ENCODE assay signal across 22 mouse cellular contexts in genomic region chr5:122210890-122211289, GRCm38 (mm10). TPM values are rescaled to one million over a fixed set of nuclear protein-coding genes. Genes with fewer than 3 reads are reported as not detected.
A peak's percentile ranks its signal among the peaks of the same experiment; 100 is the strongest.
DNase-seq lines count a peak whose midpoint lies in the region; ATAC-seq and TF ChIP-seq lines count a peak whose summit lies in the region.
"Had no signal": no experiment of that assay in that cellular context is flagged by ENCODE, and none has a peak within 500 bp of the region (broad histone marks: within the 10 kb centered on the region; RNA-seq: fewer than 3 reads in every experiment).

No protein-coding gene starts in this region.

- H3K4me3 ChIP-seq in intestine, embryonic 15.5 days (replicated peaks), result no peak overlapping the region
- H3K4me3 ChIP-seq in intestine, postnatal 0 days (ENCODE audit: low read depth, low read length), result no peak overlapping the region
- H3K4me3 ChIP-seq in midbrain, embryonic 10.5 days, result peak overlapping the region; percentile 58; the same call in 1 of the 2 replicates
- H3K4me3 ChIP-seq in midbrain, postnatal 0 days (ENCODE audit: low read depth, low read length), result no peak overlapping the region
- no peak overlapping the region for H3K4me3 ChIP-seq in stomach, postnatal 0 days (ENCODE audit: low read depth, low read length)
- H3K4me3 ChIP-seq: hindbrain, embryonic 15.5 days; left cerebral cortex, adult 2 months had no signal

- H3K27ac ChIP-seq in intestine, embryonic 15.5 days, result no peak overlapping the region
- no peak overlapping the region for H3K27ac ChIP-seq in intestine, postnatal 0 days (ENCODE audit: low read depth, low read length)
- peak overlapping the region; percentile 92; the same call in 1 of the 2 replicates for H3K27ac ChIP-seq in midbrain, embryonic 10.5 days (replicated peaks)
- no peak overlapping the region for H3K27ac ChIP-seq in midbrain, postnatal 0 days (ENCODE audit: low read depth, low read length)
- no peak overlapping the region for H3K27ac ChIP-seq in stomach, postnatal 0 days (replicated peaks)
- H3K27ac ChIP-seq: embryonic facial prominence, embryonic 15.5 days; forebrain, embryonic 12.5 days; hindbrain, embryonic 15.5 days; left cerebral cortex, adult 2 months; liver, embryonic 14.5 days had no signal

- H3K9me3 ChIP-seq in intestine, embryonic 15.5 days, result no peaks in the 10 kb centered on the region
- no peaks in the 10 kb centered on the region for H3K9me3 ChIP-seq in intestine, postnatal 0 days (ENCODE audit: control insufficient read depth)
- H3K9me3 ChIP-seq in midbrain, embryonic 10.5 days (replicated peaks), result no peaks in the 10 kb centered on the region
- no peaks in the 10 kb centered on the region for H3K9me3 ChIP-seq in midbrain, postnatal 0 days (ENCODE audit: low read length)
- no peaks in the 10 kb centered on the region for H3K9me3 ChIP-seq in stomach, postnatal 0 days (ENCODE audit: control insufficient read depth, low read length)
- H3K9me3 ChIP-seq: embryonic facial prominence, embryonic 15.5 days; hindbrain, embryonic 15.5 days; limb, embryonic 10.5 days had no signal

- no peaks in the 10 kb centered on the region for H3K36me3 ChIP-seq in intestine, embryonic 15.5 days
- H3K36me3 ChIP-seq in intestine, postnatal 0 days (ENCODE audit: control insufficient read depth, insufficient read depth), result no peaks in the 10 kb centered on the region
- H3K36me3 ChIP-seq in midbrain, embryonic 10.5 days, result no peaks in the 10 kb centered on the region
- no peaks in the 10 kb centered on the region for H3K36me3 ChIP-seq in midbrain, postnatal 0 days (ENCODE audit: insufficient read depth, low read length)
- no peaks in the 10 kb centered on the region for H3K36me3 ChIP-seq in stomach, postnatal 0 days (ENCODE audit: control insufficient read depth, insufficient read depth, low read length)
- H3K36me3 ChIP-seq: embryonic facial prominence, embryonic 15.5 days; forebrain, embryonic 12.5 days; hindbrain, embryonic 15.5 days; limb, embryonic 10.5 days had no signal

- no peak for DNase-seq in midbrain, embryonic 10.5 days (ENCODE audit: low spot score)
- no peak for DNase-seq in midbrain, postnatal 0 days (ENCODE audit: low spot score)
- DNase-seq in fibroblast of lung, adult 2 months (ENCODE audit: low read depth), result peak; percentile 11
- DNase-seq in ovary, postnatal 36 days (ENCODE audit: low spot score), result no peak
- no peak for DNase-seq in stomach, postnatal 0 days (ENCODE audit: low spot score)
- DNase-seq: adrenal gland, postnatal 36 days; cerebellum, adult 8-10 months; gastrocnemius, postnatal 36 days; heart, postnatal 14 days; kidney, adult 11 months; kidney, postnatal 10 days; midbrain, embryonic 14.5 days; thymus, postnatal 14 days had no signal

- TF ChIP-seq EP300 in stomach, postnatal 0 days (optimal IDR thresholded peaks at IDR 0.05), result no peak

- no peaks in the 10 kb centered on the region for H3K27me3 ChIP-seq in intestine, embryonic 15.5 days (replicated peaks)
- H3K27me3 ChIP-seq in intestine, postnatal 0 days (replicated peaks; ENCODE audit: control insufficient read depth, insufficient read depth, low read length), result no peaks in the 10 kb centered on the region; the same call in 1 of the 2 replicates
- H3K27me3 ChIP-seq in midbrain, embryonic 10.5 days (ENCODE audit: low read depth, poor library complexity, severe bottlenecking), result no peaks in the 10 kb centered on the region
- H3K27me3 ChIP-seq in midbrain, postnatal 0 days (ENCODE audit: insufficient read depth, low read length), result no peaks in the 10 kb centered on the region
- no peaks in the 10 kb centered on the region for H3K27me3 ChIP-seq in stomach, postnatal 0 days (ENCODE audit: control insufficient read depth, insufficient read depth, low read length)
- H3K27me3 ChIP-seq: embryonic facial prominence, embryonic 15.5 days; forebrain, embryonic 12.5 days; hindbrain, embryonic 15.5 days had no signal

- TF ChIP-seq CTCF in intestine, postnatal 0 days (IDR thresholded peaks at IDR 0.05; ENCODE audit: low read depth), result no peak
- no peak for TF ChIP-seq CTCF in midbrain, postnatal 0 days (IDR thresholded peaks at IDR 0.05)
- TF ChIP-seq CTCF in stomach, postnatal 0 days (IDR thresholded peaks at IDR 0.05; ENCODE audit: low read depth), result no peak

- peak overlapping the region; percentile 14; the same call in 1 of the 2 replicates for H3K4me2 ChIP-seq in intestine, embryonic 15.5 days (replicated peaks)
- no peak overlapping the region for H3K4me2 ChIP-seq in intestine, postnatal 0 days (replicated peaks; ENCODE audit: low read depth)
- H3K4me2 ChIP-seq in midbrain, postnatal 0 days (ENCODE audit: low read depth, low read length, poor library complexity, severe bottlenecking), result no peak overlapping the region
- H3K4me2 ChIP-seq in stomach, postnatal 0 days (replicated peaks; ENCODE audit: low read depth), result no peak overlapping the region
- H3K4me2 ChIP-seq: heart, embryonic 11.5 days; hindbrain, embryonic 15.5 days had no signal

- 88% methylated on average over 8 of the region's 8 CpGs for WGBS in intestine, embryonic 15.5 days
- WGBS in intestine, postnatal 0 days, result 90% methylated on average over 8 of the region's 8 CpGs
- 92% methylated on average over 8 of the region's 8 CpGs for WGBS in midbrain, embryonic 10.5 days
- 94% methylated on average over 8 of the region's 8 CpGs for WGBS in midbrain, postnatal 0 days
- WGBS in stomach, postnatal 0 days, result 93% methylated on average over 8 of the region's 8 CpGs

- peaks cover 9% of the 10 kb centered on the region; the same call in 1 of the 2 replicates for H3K4me1 ChIP-seq in intestine, embryonic 15.5 days (replicated peaks)
- H3K4me1 ChIP-seq in intestine, postnatal 0 days (replicated peaks; ENCODE audit: control insufficient read depth, insufficient read depth, low read length), result no peaks in the 10 kb centered on the region
- H3K4me1 ChIP-seq in midbrain, embryonic 10.5 days, result peaks cover 32% of the 10 kb centered on the region
- H3K4me1 ChIP-seq in midbrain, postnatal 0 days (ENCODE audit: insufficient read depth, low read length), result no peaks in the 10 kb centered on the region; the same call in 1 of the 2 replicates
- no peaks in the 10 kb centered on the region for H3K4me1 ChIP-seq in stomach, postnatal 0 days (replicated peaks; ENCODE audit: control insufficient read depth, insufficient read depth)

- no peak overlapping the region for H3K9ac ChIP-seq in intestine, embryonic 15.5 days
- H3K9ac ChIP-seq in intestine, postnatal 0 days (ENCODE audit: low read depth, low read length), result no peak overlapping the region
- no peak overlapping the region for H3K9ac ChIP-seq in midbrain, postnatal 0 days (replicated peaks; ENCODE audit: low read length, poor library complexity, severe bottlenecking)
- no peak overlapping the region for H3K9ac ChIP-seq in stomach, postnatal 0 days (ENCODE audit: low read length)
- H3K9ac ChIP-seq: embryonic facial prominence, embryonic 15.5 days; hindbrain, embryonic 15.5 days; liver, embryonic 14.5 days had no signal

- no peak for ATAC-seq in intestine, embryonic 15.5 days
- no peak for ATAC-seq in intestine, postnatal 0 days
- ATAC-seq in midbrain, postnatal 0 days (ENCODE audit: low FRiP score), result no peak
- no peak for ATAC-seq in stomach, postnatal 0 days (ENCODE audit: low FRiP score, low TSS enrichment)

RNA-seq across cellular contexts. Expression of gene Hvcn1, which starts 4.3 kb away (rescaled TPM):
- polyA plus RNA-seq in intestine, embryonic 15.5 days (2015; fragmentation: Nextera tagmentation; extraction: Ambion mirVana), result 5.2 and 5.8 TPM in 2 replicates
- polyA plus RNA-seq in intestine, postnatal 0 days (2015; fragmentation: Nextera tagmentation; extraction: Ambion mirVana), result 3.6 TPM in 2 replicates
- 17.7 TPM in 2 replicates for polyA plus RNA-seq in midbrain, embryonic 10.5 days (2016; fragmentation: Nextera tagmentation; extraction: Ambion mirVana)
- total RNA-seq in midbrain, postnatal 0 days (2014; rRNA removed), result 2.0 and 2.2 TPM in 2 replicates
- 1.3 and 1.6 TPM in 2 replicates for polyA plus RNA-seq in midbrain, postnatal 0 days (2015; fragmentation: Nextera tagmentation; extraction: Ambion mirVana)
- 2.8 and 3.1 TPM in 2 replicates for polyA plus RNA-seq in stomach, postnatal 0 days (2015; fragmentation: Nextera tagmentation; extraction: Ambion mirVana)

RNA-seq across cellular contexts. Expression of gene Ppp1cc, which starts 52.8 kb away (rescaled TPM):
- polyA plus RNA-seq in intestine, embryonic 15.5 days (2015; fragmentation: Nextera tagmentation; extraction: Ambion mirVana), result 240 and 244 TPM in 2 replicates
- polyA plus RNA-seq in intestine, postnatal 0 days (2015; fragmentation: Nextera tagmentation; extraction: Ambion mirVana), result 138 and 144 TPM in 2 replicates
- 320 and 339 TPM in 2 replicates for polyA plus RNA-seq in midbrain, embryonic 10.5 days (2016; fragmentation: Nextera tagmentation; extraction: Ambion mirVana)
- 206 and 221 TPM in 2 replicates for total RNA-seq in midbrain, postnatal 0 days (2014; rRNA removed)
- 154 and 164 TPM in 2 replicates for polyA plus RNA-seq in midbrain, postnatal 0 days (2015; fragmentation: Nextera tagmentation; extraction: Ambion mirVana)
- polyA plus RNA-seq in stomach, postnatal 0 days (2015; fragmentation: Nextera tagmentation; extraction: Ambion mirVana), result 104 and 112 TPM in 2 replicates

RNA-seq across cellular contexts. Expression of gene Tctn1, which starts 53.4 kb away (rescaled TPM):
- polyA plus RNA-seq in intestine, embryonic 15.5 days (2015; fragmentation: Nextera tagmentation; extraction: Ambion mirVana), result 3.0 and 3.2 TPM in 2 replicates
- polyA plus RNA-seq in intestine, postnatal 0 days (2015; fragmentation: Nextera tagmentation; extraction: Ambion mirVana), result 1.6 and 1.9 TPM in 2 replicates
- polyA plus RNA-seq in midbrain, embryonic 10.5 days (2016; fragmentation: Nextera tagmentation; extraction: Ambion mirVana), result 5.9 and 6.4 TPM in 2 replicates
- 30.0 and 37.5 TPM in 2 replicates for total RNA-seq in midbrain, postnatal 0 days (2014; rRNA removed)
- 5.8 and 6.2 TPM in 2 replicates for polyA plus RNA-seq in midbrain, postnatal 0 days (2015; fragmentation: Nextera tagmentation; extraction: Ambion mirVana)
- 2.3 TPM in 2 replicates for polyA plus RNA-seq in stomach, postnatal 0 days (2015; fragmentation: Nextera tagmentation; extraction: Ambion mirVana)
